27 mouse cellular contexts compared by ENCODE assay signal in genomic region chr16:34305586-34305985, GRCm38 (mm10).
DNase-seq lines count a peak whose midpoint lies in the region; ATAC-seq lines count a peak whose summit lies in the region.
"Had no signal": no experiment of that assay in that cellular context is flagged by ENCODE, and none has a peak within 500 bp of the region (broad histone marks: within the 10 kb centered on the region; RNA-seq: fewer than 3 reads in every experiment).

No protein-coding gene starts in this region.

- H3K9ac ChIP-seq in hindbrain, embryonic 15.5 days: no peak overlapping the region
- H3K9ac ChIP-seq in hindbrain, embryonic 11.5 days (ENCODE audit: low read depth, low read length): no peak overlapping the region
- no peak overlapping the region for H3K9ac ChIP-seq in midbrain, embryonic 11.5 days (ENCODE audit: low read length)
- H3K9ac ChIP-seq in midbrain, embryonic 16.5 days (ENCODE audit: low read depth, low read length): no peak overlapping the region
- H3K9ac ChIP-seq: embryonic facial prominence, embryonic 15.5 days; forebrain, embryonic 12.5 days; forebrain, postnatal 0 days; intestine, embryonic 15.5 days; liver, embryonic 14.5 days had no signal

- 0 out of 2 replicates have a peak, but pooled peaks have one; percentile 13 for ATAC-seq in hindbrain, embryonic 15.5 days (ENCODE audit: low FRiP score, low read depth)
- ATAC-seq in hindbrain, embryonic 11.5 days (ENCODE audit: low FRiP score): no peak
- no peak for ATAC-seq in midbrain, embryonic 11.5 days (ENCODE audit: low FRiP score)
- no peak for ATAC-seq in midbrain, embryonic 16.5 days
- ATAC-seq: forebrain, postnatal 0 days; intestine, embryonic 15.5 days had no signal

- H3K4me3 ChIP-seq in hindbrain, embryonic 15.5 days: no peak overlapping the region
- no peak overlapping the region for H3K4me3 ChIP-seq in hindbrain, embryonic 11.5 days (ENCODE audit: low read depth, low read length)
- H3K4me3 ChIP-seq in midbrain, embryonic 11.5 days (ENCODE audit: low read depth, low read length): no peak overlapping the region
- H3K4me3 ChIP-seq in midbrain, embryonic 16.5 days (ENCODE audit: low read depth, low read length): no peak overlapping the region
- H3K4me3 ChIP-seq: embryonic facial prominence, embryonic 15.5 days; forebrain, embryonic 12.5 days; intestine, embryonic 15.5 days had no signal

- WGBS in hindbrain, embryonic 15.5 days: 51% methylated on average over 4 of the region's 4 CpGs
- 54% methylated on average over 4 of the region's 4 CpGs for WGBS in hindbrain, embryonic 11.5 days
- 75% methylated on average over 4 of the region's 4 CpGs for WGBS in midbrain, embryonic 11.5 days
- 68% methylated on average over 4 of the region's 4 CpGs for WGBS in midbrain, embryonic 16.5 days

- H3K9me3 ChIP-seq in hindbrain, embryonic 15.5 days: no peaks in the 10 kb centered on the region
- H3K9me3 ChIP-seq in hindbrain, embryonic 11.5 days (ENCODE audit: control insufficient read depth, low read length): no peaks in the 10 kb centered on the region
- H3K9me3 ChIP-seq in midbrain, embryonic 11.5 days (ENCODE audit: control insufficient read depth, low read length): no peaks in the 10 kb centered on the region
- no peaks in the 10 kb centered on the region for H3K9me3 ChIP-seq in midbrain, embryonic 16.5 days (replicated peaks; ENCODE audit: control insufficient read depth, low read length, poor library complexity, severe bottlenecking)
- H3K9me3 ChIP-seq: embryonic facial prominence, embryonic 15.5 days; forebrain, embryonic 12.5 days; intestine, embryonic 15.5 days had no signal

- DNase-seq in cerebellum, postnatal 10 days: peak; percentile 26 to 53
- no peak for DNase-seq in cerebellum, postnatal 25 days
- DNase-seq in hindbrain, embryonic 11.5 days (ENCODE audit: low spot score): no peak
- DNase-seq in midbrain, embryonic 11.5 days (ENCODE audit: low spot score, missing footprints): peak; percentile 54
- peak; percentile 55 for DNase-seq in retina, postnatal 1 day
- DNase-seq in gastrocnemius, postnatal 4 days (ENCODE audit: low spot score in 2 of 2): no peak
- DNase-seq: adrenal gland, postnatal 10 days; cerebellum, adult 8-10 months; embryo, embryonic 11 days; forebrain, postnatal 0 days; heart, postnatal 4 days; kidney, adult 2 months; kidney, postnatal 36 days; layer of hippocampus, postnatal 36 days; liver; lung, adult 2 months; lung, postnatal 10 days; thymus, adult 2 months; thymus, postnatal 36 days had no signal

- peaks cover 27% of the 10 kb centered on the region for H3K36me3 ChIP-seq in hindbrain, embryonic 15.5 days
- H3K36me3 ChIP-seq in hindbrain, embryonic 11.5 days (ENCODE audit: control insufficient read depth, insufficient read depth, low read length): no peaks in the 10 kb centered on the region; the same call in 1 of the 2 replicates
- 0 out of 2 replicates have a peak, but pooled peaks cover 3% of the 10 kb centered on the region for H3K36me3 ChIP-seq in midbrain, embryonic 11.5 days (ENCODE audit: control insufficient read depth, insufficient read depth, low read length)
- 0 out of 2 replicates have a peak, but pooled peaks cover 13% of the 10 kb centered on the region for H3K36me3 ChIP-seq in midbrain, embryonic 16.5 days (ENCODE audit: control insufficient read depth, insufficient read depth, low read length)
- H3K36me3 ChIP-seq: intestine, embryonic 15.5 days had no signal

- H3K27ac ChIP-seq in hindbrain, embryonic 15.5 days (replicated peaks): no peak overlapping the region
- no peak overlapping the region for H3K27ac ChIP-seq in hindbrain, embryonic 11.5 days (ENCODE audit: low read depth, low read length)
- no peak overlapping the region for H3K27ac ChIP-seq in midbrain, embryonic 11.5 days (ENCODE audit: low read depth, low read length)
- no peak overlapping the region for H3K27ac ChIP-seq in midbrain, embryonic 16.5 days (ENCODE audit: low read length)
- H3K27ac ChIP-seq: embryonic facial prominence, embryonic 15.5 days; forebrain, embryonic 12.5 days; intestine, embryonic 15.5 days; liver, embryonic 14.5 days; macrophage had no signal

- H3K4me1 ChIP-seq in hindbrain, embryonic 15.5 days (replicated peaks): 0 out of 2 replicates have a peak, but pooled peaks cover 6% of the 10 kb centered on the region
- H3K4me1 ChIP-seq in hindbrain, embryonic 11.5 days (replicated peaks; ENCODE audit: control insufficient read depth, insufficient read depth, low read length): no peaks in the 10 kb centered on the region
- no peaks in the 10 kb centered on the region for H3K4me1 ChIP-seq in midbrain, embryonic 11.5 days (ENCODE audit: control insufficient read depth, insufficient read depth, low read length)
- no peaks in the 10 kb centered on the region for H3K4me1 ChIP-seq in midbrain, embryonic 16.5 days (ENCODE audit: control insufficient read depth, insufficient read depth, low read length)
- H3K4me1 ChIP-seq: embryonic facial prominence, embryonic 15.5 days; forebrain, embryonic 12.5 days; intestine, embryonic 15.5 days had no signal

- H3K4me2 ChIP-seq in hindbrain, embryonic 15.5 days: no peak overlapping the region
- no peak overlapping the region for H3K4me2 ChIP-seq in hindbrain, embryonic 11.5 days (replicated peaks; ENCODE audit: low read depth, low read length)
- H3K4me2 ChIP-seq in midbrain, embryonic 11.5 days: no peak overlapping the region
- H3K4me2 ChIP-seq in midbrain, embryonic 16.5 days (ENCODE audit: low read length): no peak overlapping the region
- H3K4me2 ChIP-seq: embryonic facial prominence, embryonic 15.5 days; forebrain, embryonic 12.5 days; heart, embryonic 11.5 days; intestine, embryonic 15.5 days had no signal

- H3K27me3 ChIP-seq in hindbrain, embryonic 15.5 days: no peaks in the 10 kb centered on the region
- no peaks in the 10 kb centered on the region for H3K27me3 ChIP-seq in hindbrain, embryonic 11.5 days (ENCODE audit: control insufficient read depth, insufficient read depth, low read length)
- no peaks in the 10 kb centered on the region for H3K27me3 ChIP-seq in midbrain, embryonic 11.5 days (ENCODE audit: control insufficient read depth, insufficient read depth, low read length)
- no peaks in the 10 kb centered on the region for H3K27me3 ChIP-seq in midbrain, embryonic 16.5 days (ENCODE audit: control insufficient read depth, insufficient read depth, low read depth, low read length)
- H3K27me3 ChIP-seq: embryonic facial prominence, embryonic 15.5 days; forebrain, embryonic 12.5 days; intestine, embryonic 15.5 days had no signal

Comparison
In these comparisons a context has a peak if more than half of its experiments do, and no peak if none do; other contexts are left out.
1. DNase-seq: peak in cerebellum, postnatal 10 days (2 of 2), midbrain, embryonic 11.5 days (single experiment) and retina, postnatal 1 day (single experiment); none in cerebellum, postnatal 25 days (0 of 2), hindbrain, embryonic 11.5 days (single experiment) and gastrocnemius, postnatal 4 days (0 of 2).